Mouse (Mus musculus): ENCODE results near the gene Bcas1.
A peak's percentile ranks its signal among the peaks of the same experiment; 100 is the strongest.

The Bcas1 gene

DNA sequence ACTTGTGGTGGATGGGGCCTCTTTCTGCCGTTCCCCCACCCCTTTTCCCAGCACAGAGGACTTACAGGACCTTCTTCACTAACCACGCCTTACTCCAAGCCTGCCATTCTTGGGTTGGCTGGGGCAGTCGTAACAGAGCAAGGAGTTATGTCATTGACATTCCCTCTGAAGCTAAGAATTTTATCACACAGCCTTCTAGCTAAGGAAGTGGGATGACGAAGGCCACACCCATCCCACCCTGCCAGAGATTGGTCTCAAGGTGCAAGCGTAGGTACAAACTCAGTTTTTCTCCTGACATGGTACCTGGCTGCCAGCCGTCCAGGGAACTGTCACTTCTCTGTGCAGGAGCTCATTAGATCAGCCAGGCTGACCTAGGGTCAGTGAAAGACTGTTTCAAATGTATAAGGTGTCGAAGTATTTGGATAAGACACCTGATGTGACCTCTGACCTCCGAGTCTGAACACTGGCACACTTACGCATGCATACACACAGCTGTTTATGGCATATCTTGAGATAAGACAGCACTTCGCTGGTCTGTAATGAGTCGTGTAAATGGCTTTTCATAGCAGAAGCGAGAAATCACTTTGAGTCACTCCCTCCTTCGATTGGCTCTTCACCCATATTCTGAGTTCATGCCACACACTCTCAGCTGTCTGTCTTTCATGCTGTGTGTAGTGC lies 117.2 kb downstream of the Bcas1 start:
- DNase-seq (ENCODE audit: low spot score), result no peak

DNA sequence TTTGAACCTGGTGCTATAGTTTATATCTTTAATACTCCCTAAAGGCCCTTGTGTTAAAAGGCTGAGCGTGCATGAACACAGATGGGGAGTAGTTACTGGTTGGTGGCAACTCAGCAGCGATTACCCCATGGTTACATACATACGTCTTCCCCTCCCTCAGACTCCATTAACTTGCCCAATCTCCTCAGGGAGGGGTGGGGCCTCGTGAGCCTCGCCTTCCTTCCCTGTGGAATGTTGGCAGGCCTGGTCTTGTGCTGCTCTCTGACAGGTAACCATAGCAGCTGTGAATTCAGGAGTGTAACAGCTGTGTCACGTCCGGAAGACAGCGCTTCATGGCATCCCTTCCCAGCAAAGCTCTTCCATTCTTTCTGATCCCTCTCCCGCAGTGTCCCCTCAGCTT lies 118.7 kb downstream of the Bcas1 start:
- no peak for DNase-seq (ENCODE audit: low spot score)

DNA sequence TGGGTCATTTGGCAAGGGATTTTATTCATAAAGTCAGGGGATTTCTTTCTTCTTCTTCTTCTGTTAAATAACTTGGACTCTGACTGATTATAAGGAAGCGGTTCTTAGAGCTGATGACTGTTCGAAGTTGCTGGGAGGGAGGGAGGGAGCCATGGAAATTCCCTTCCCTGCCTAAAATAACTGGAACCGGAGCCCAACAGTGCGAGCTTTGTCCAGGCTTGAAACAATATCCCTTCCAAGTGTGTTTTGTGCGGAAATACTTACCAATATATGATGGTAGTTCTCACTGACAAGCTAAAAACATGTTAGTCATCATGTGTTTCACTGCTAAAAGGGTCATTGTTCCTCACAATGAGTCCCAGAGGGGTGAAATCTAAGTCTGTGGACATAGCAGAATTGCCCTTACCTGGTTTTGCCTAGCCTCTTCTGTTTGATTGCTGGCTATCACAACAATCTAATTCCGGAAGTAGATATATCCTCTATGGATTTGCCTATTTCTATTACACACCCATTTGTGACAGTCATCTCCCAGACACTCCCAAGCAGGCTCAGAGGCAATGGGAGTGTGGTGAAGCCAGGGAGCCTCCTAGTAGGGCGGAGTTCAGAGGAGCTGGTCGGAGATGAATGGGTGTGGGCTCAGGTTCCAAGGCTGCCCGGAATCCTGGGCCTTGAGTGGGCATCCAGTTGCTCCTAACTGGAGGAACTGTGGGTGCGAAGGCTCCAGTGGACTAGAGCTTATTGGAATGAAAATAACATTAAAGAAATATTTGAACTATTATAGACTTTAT lies 119.4 kb downstream of the Bcas1 start:
- no peak for DNase-seq (ENCODE audit: low spot score)

DNA sequence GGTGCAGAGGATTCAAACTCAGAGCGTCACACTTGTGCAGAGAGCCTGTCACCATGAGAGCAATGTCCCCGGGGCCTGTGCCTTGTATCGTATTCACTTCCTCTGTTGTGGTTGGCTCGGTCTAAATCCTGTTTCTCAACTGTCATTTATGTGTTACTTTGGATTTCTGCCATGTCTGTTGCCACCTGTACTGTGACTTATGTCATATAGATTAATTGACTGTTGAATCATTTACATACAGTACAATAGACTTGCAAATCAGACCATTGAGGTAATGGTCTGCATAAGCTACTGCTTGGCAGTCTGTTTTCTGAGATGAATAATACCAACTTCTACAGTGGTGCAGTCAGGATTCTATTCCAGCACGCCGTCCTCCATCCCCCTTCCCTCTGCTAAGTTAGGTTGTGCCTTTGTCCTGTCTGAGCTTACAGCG lies 120.0 kb downstream of the Bcas1 start:
- no peak for DNase-seq (ENCODE audit: low spot score)

DNA sequence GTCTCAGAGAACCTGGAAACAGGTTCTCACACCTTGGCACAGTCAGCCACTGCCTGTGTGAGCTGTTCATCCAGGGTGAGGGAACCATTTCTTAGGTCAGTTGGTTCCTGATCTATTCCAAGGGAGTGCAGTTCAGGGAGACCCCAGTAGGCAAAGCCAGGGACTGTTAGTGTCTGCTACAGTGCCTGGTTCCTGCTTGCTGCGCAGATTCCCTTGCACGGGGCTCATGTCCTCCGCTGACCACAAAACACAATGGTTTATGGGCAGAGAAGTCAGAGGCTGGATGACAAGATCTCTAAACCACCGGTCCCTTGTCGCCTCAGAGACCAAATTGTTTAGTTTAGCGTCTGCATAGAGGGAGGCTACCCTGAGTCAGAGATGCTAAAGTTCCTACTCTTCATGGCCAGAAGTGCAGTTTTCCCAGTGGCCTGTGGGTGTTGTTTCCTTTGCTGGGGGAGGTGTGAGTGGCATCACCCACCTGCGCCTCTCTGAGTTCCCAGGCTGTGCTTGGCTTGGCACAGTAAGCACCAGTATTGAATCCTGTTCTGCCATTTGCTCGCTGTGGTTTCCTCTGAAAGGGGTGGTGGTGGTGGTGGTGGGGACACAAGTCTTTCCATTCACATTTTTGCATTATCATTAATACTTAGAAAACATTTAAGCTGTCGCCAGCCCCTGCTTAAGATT lies 120.9 kb downstream of the Bcas1 start:
- DNase-seq (ENCODE audit: low spot score), result no peak

DNA sequence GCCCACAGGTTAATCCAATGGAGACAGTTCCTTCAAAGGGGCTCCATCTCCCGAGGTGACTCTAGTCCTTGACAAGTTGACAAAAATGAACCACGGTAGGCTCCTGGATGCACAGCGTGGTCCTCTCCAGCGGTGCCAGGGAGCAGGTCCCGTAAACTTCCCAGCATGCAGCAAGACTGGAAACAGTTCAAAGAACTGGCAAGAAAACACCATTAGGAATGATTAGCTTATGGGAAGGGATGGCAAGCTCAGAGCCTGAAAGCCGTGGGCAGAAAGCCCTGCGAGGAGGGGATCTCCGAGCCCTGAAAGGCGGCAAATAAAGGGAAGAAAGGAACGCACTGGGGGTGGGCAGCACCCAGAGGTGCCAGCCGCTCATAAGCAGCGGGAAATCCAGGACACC lies 122.9 kb downstream of the Bcas1 start:
- DNase-seq (ENCODE audit: low spot score), result no peak

DNA sequence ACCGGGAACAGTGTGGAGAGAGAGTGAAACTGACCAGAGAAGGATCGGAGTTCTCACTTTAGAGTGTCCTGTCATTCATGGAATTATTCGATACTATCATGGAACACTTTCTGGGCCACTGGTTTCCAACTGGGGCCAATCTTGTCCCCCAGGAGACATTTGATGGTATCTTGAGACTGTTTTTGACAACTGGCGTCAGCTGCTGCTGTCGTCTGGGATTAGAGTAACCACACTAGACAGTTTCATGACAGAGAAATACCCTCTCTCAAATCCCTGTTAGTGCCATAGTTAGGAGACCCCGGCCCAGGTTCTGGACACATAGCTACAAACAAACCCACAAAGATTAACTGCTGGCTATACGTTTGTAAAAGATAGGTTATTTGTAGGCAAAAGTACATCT lies 124.0 kb downstream of the Bcas1 start:
- no peak for DNase-seq (ENCODE audit: low spot score)

DNA sequence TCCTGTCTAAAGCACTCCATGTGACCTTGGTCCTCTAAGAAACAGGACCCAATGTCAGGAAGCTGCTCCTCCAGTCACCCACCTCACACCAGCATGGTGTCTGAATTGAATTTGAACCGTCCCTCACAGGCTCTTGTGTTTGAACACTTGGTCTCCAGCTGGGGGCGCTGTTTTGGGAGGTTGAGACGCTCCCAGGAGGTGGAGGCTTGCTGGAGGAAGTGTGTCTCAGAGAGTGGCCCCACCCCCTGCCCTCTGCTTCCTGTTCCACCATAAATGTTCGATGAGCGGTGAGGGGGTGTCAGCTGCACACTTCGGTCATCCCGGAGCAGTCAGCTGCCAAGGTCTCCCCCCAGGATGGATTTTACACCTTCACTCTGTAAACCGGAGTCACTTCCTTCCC lies 124.8 kb downstream of the Bcas1 start:
- DNase-seq (ENCODE audit: low spot score), result peak; percentile 64
